In the genomic region with DNA sequence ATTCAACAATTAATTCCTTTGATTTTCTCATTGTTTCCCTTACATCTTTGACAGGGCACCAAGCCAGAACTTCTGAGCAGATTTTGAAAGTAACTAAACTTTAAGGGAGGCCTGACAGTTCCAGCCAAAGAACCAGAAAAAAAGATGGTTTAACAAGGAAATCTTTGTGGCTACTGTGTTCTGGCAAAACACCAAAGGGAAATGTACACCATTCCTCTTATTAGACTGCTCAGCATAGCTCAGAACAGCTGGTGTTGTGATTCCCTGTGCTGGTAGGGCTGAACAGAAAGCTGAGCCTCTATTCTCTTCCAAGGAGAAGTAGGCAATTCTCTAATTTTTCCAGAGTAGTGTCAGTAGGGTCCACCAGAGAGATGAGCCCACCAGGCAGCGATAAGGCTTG, we compare ENCODE assay signal across 27 mouse cellular contexts.
DNase-seq lines count a peak whose midpoint lies in the region; ATAC-seq and TF ChIP-seq lines count a peak whose summit lies in the region.
"Had no signal": no experiment of that assay in that cellular context is flagged by ENCODE, and none has a peak within 500 bp of the region (broad histone marks: within the 10 kb centered on the region; RNA-seq: fewer than 3 reads in every experiment).

No protein-coding gene starts in this region.

- TF ChIP-seq EP300 in heart, adult 2 months (IDR thresholded peaks at IDR 0.05; ENCODE audit: insufficient read depth, low read depth, low read length): no peak

- ATAC-seq in forebrain, embryonic 13.5 days: 0 out of 2 replicates have a peak, but pooled peaks have one; percentile 24
- ATAC-seq in forebrain, embryonic 11.5 days (replicated peaks; ENCODE audit: low FRiP score): no peak
- peak; percentile 51; the same call in 1 of the 2 replicates for ATAC-seq in limb, embryonic 13.5 days (ENCODE audit: low FRiP score, low read depth)
- peak; percentile 80 for ATAC-seq in embryonic facial prominence, embryonic 14.5 days (ENCODE audit: low read depth)
- ATAC-seq: CD4-positive, CD25-positive, alpha-beta regulatory T cell, adult 4 months; forebrain, postnatal 0 days; inflammation-experienced regulatory T-cells, adult 6 months; lung, postnatal 0 days; Patski had no signal

- WGBS in forebrain, embryonic 13.5 days: 79% methylated on average over 1 of the region's 1 CpGs
- 95% methylated on average over 1 of the region's 1 CpGs for WGBS in forebrain, embryonic 11.5 days
- WGBS in limb, embryonic 13.5 days: 81% methylated on average over 1 of the region's 1 CpGs
- 100% methylated on average over 1 of the region's 1 CpGs for WGBS in limb, embryonic 10.5 days
- 80% methylated on average over 1 of the region's 1 CpGs for WGBS in embryonic facial prominence, embryonic 14.5 days
- WGBS in heart, adult 2 months: 93% methylated on average over 1 of the region's 1 CpGs

- H3K9me3 ChIP-seq in forebrain, embryonic 13.5 days (replicated peaks): no peaks in the 10 kb centered on the region
- no peaks in the 10 kb centered on the region for H3K9me3 ChIP-seq in forebrain, embryonic 11.5 days (ENCODE audit: control insufficient read depth, low read length)
- no peaks in the 10 kb centered on the region for H3K9me3 ChIP-seq in limb, embryonic 13.5 days
- H3K9me3 ChIP-seq in limb, embryonic 10.5 days (replicated peaks): no peaks in the 10 kb centered on the region
- no peaks in the 10 kb centered on the region for H3K9me3 ChIP-seq in embryonic facial prominence, embryonic 14.5 days (ENCODE audit: control insufficient read depth, low read length)
- H3K9me3 ChIP-seq: heart, embryonic 13.5 days; hindbrain, embryonic 13.5 days; limb, embryonic 12.5 days; liver, embryonic 13.5 days; midbrain, embryonic 12.5 days had no signal

- H3K79me2 ChIP-seq in heart, adult 2 months (replicated peaks; ENCODE audit: control insufficient read depth, insufficient read depth, low read length): no peaks in the 10 kb centered on the region

- no peak for TF ChIP-seq CTCF in heart, adult 2 months (IDR thresholded peaks at IDR 0.05)

- H3K4me2 ChIP-seq in forebrain, embryonic 13.5 days: no peak overlapping the region
- H3K4me2 ChIP-seq in forebrain, embryonic 11.5 days (ENCODE audit: low read depth, low read length, severe bottlenecking): no peak overlapping the region
- no peak overlapping the region for H3K4me2 ChIP-seq in limb, embryonic 13.5 days (replicated peaks)
- no peak overlapping the region for H3K4me2 ChIP-seq in embryonic facial prominence, embryonic 14.5 days (ENCODE audit: low read depth, low read length)
- H3K4me2 ChIP-seq: heart, embryonic 13.5 days; hindbrain, embryonic 13.5 days; limb, embryonic 12.5 days; liver, embryonic 13.5 days; midbrain, embryonic 12.5 days had no signal

- TF ChIP-seq POLR2A in heart, adult 2 months (IDR thresholded peaks at IDR 0.05; ENCODE audit: insufficient read depth, low read depth, low read length): no peak

- intact Hi-C loops in heart, adult 2 months (cut with DNase I): no loop called here

- no peaks in the 10 kb centered on the region for H3K4me1 ChIP-seq in forebrain, embryonic 13.5 days
- no peaks in the 10 kb centered on the region for H3K4me1 ChIP-seq in forebrain, embryonic 11.5 days (replicated peaks; ENCODE audit: control insufficient read depth, insufficient read depth, low read length)
- no peaks in the 10 kb centered on the region for H3K4me1 ChIP-seq in limb, embryonic 13.5 days
- no peaks in the 10 kb centered on the region for H3K4me1 ChIP-seq in limb, embryonic 10.5 days
- no peaks in the 10 kb centered on the region for H3K4me1 ChIP-seq in embryonic facial prominence, embryonic 14.5 days (ENCODE audit: control insufficient read depth, insufficient read depth, low read length)
- H3K4me1 ChIP-seq in heart, adult 2 months (ENCODE audit: control insufficient read depth, insufficient read depth, low read length): no peaks in the 10 kb centered on the region
- H3K4me1 ChIP-seq: heart, embryonic 13.5 days; hindbrain, embryonic 13.5 days; limb, embryonic 12.5 days; liver, embryonic 13.5 days; midbrain, embryonic 12.5 days had no signal

- H3K27me3 ChIP-seq in forebrain, embryonic 13.5 days: no peaks in the 10 kb centered on the region
- H3K27me3 ChIP-seq in forebrain, embryonic 11.5 days (ENCODE audit: control insufficient read depth, insufficient read depth, low read length): no peaks in the 10 kb centered on the region
- no peaks in the 10 kb centered on the region for H3K27me3 ChIP-seq in limb, embryonic 13.5 days
- H3K27me3 ChIP-seq in limb, embryonic 10.5 days (ENCODE audit: low read depth, poor library complexity, severe bottlenecking): no peaks in the 10 kb centered on the region
- H3K27me3 ChIP-seq in embryonic facial prominence, embryonic 14.5 days (replicated peaks; ENCODE audit: control insufficient read depth, insufficient read depth, low read length): no peaks in the 10 kb centered on the region
- H3K27me3 ChIP-seq in heart, adult 2 months (ENCODE audit: control insufficient read depth, insufficient read depth, low read length): no peaks in the 10 kb centered on the region
- H3K27me3 ChIP-seq: heart, embryonic 13.5 days; hindbrain, embryonic 13.5 days; limb, embryonic 12.5 days; liver, embryonic 13.5 days; midbrain, embryonic 12.5 days had no signal

- no peak overlapping the region for H3K27ac ChIP-seq in forebrain, embryonic 13.5 days
- no peak overlapping the region for H3K27ac ChIP-seq in forebrain, embryonic 11.5 days (ENCODE audit: low read depth, low read length)
- no peak overlapping the region for H3K27ac ChIP-seq in limb, embryonic 13.5 days
- H3K27ac ChIP-seq in limb, embryonic 10.5 days: no peak overlapping the region
- H3K27ac ChIP-seq in embryonic facial prominence, embryonic 14.5 days (replicated peaks; ENCODE audit: low read depth, low read length): no peak overlapping the region
- H3K27ac ChIP-seq in heart, adult 2 months: no peak overlapping the region
- H3K27ac ChIP-seq: heart, embryonic 13.5 days; hindbrain, embryonic 13.5 days; limb, embryonic 12.5 days; liver, embryonic 13.5 days; midbrain, embryonic 12.5 days; stomach, postnatal 0 days had no signal

- no peak overlapping the region for H3K9ac ChIP-seq in forebrain, embryonic 13.5 days
- H3K9ac ChIP-seq in forebrain, embryonic 11.5 days (ENCODE audit: low read length): no peak overlapping the region
- H3K9ac ChIP-seq in limb, embryonic 13.5 days: no peak overlapping the region
- H3K9ac ChIP-seq in embryonic facial prominence, embryonic 14.5 days (ENCODE audit: low read depth, low read length): no peak overlapping the region
- no peak overlapping the region for H3K9ac ChIP-seq in heart, adult 2 months (ENCODE audit: low read depth, low read length)
- H3K9ac ChIP-seq: forebrain, postnatal 0 days; heart, embryonic 13.5 days; hindbrain, embryonic 13.5 days; limb, embryonic 12.5 days; liver, embryonic 13.5 days; midbrain, embryonic 12.5 days had no signal

- H3K4me3 ChIP-seq in forebrain, embryonic 13.5 days: no peak overlapping the region
- H3K4me3 ChIP-seq in forebrain, embryonic 11.5 days (ENCODE audit: low read depth, low read length): no peak overlapping the region
- H3K4me3 ChIP-seq in limb, embryonic 13.5 days: no peak overlapping the region
- no peak overlapping the region for H3K4me3 ChIP-seq in limb, embryonic 10.5 days
- no peak overlapping the region for H3K4me3 ChIP-seq in embryonic facial prominence, embryonic 14.5 days (ENCODE audit: low read depth, low read length)
- H3K4me3 ChIP-seq in heart, adult 2 months: no peak overlapping the region
- H3K4me3 ChIP-seq: heart, embryonic 13.5 days; hindbrain, embryonic 13.5 days; limb, embryonic 12.5 days; liver, embryonic 13.5 days; midbrain, embryonic 12.5 days had no signal

- no peak for DNase-seq in forebrain, embryonic 11.5 days (ENCODE audit: low spot score)
- no peak for DNase-seq in limb, embryonic 10.5 days (ENCODE audit: low spot score)
- peak; percentile 62 for DNase-seq in 3T3-L1 (ENCODE audit: low read depth, low spot score)
- peak; percentile 87 for DNase-seq in embryonic facial prominence, embryonic 14.5 days (ENCODE audit: low spot score)
- no peak for DNase-seq in heart, adult 2 months
- DNase-seq in thymus, postnatal 36 days: no peak
- DNase-seq: cerebellum, adult 8-10 months; cerebellum, postnatal 36 days; embryo, embryonic 11 days; forebrain, postnatal 0 days; gastrocnemius, postnatal 14 days; heart, adult 11 months; kidney, adult 18-20 months; liver, embryonic 13.5 days; right cerebral cortex, postnatal 14 days; thymus, postnatal 14 days had no signal

- no peaks in the 10 kb centered on the region for H3K36me3 ChIP-seq in forebrain, embryonic 13.5 days (ENCODE audit: poor library complexity, severe bottlenecking)
- no peaks in the 10 kb centered on the region for H3K36me3 ChIP-seq in forebrain, embryonic 11.5 days (ENCODE audit: control insufficient read depth, insufficient read depth, low read length)
- H3K36me3 ChIP-seq in limb, embryonic 13.5 days: no peaks in the 10 kb centered on the region
- no peaks in the 10 kb centered on the region for H3K36me3 ChIP-seq in limb, embryonic 10.5 days
- no peaks in the 10 kb centered on the region for H3K36me3 ChIP-seq in embryonic facial prominence, embryonic 14.5 days (ENCODE audit: control insufficient read depth, insufficient read depth, low read length)
- H3K36me3 ChIP-seq in heart, adult 2 months (ENCODE audit: control insufficient read depth, insufficient read depth, low read length): no peaks in the 10 kb centered on the region
- H3K36me3 ChIP-seq: heart, embryonic 13.5 days; hindbrain, embryonic 13.5 days; limb, embryonic 12.5 days; liver, embryonic 13.5 days; midbrain, embryonic 12.5 days had no signal

Comparison
In these comparisons a context has a peak if more than half of its experiments do, and no peak if none do; other contexts are left out.
1. DNase-seq: peak in 3T3-L1 (single experiment) and embryonic facial prominence, embryonic 14.5 days (single experiment); none in forebrain, embryonic 11.5 days (single experiment), limb, embryonic 10.5 days (single experiment), heart, adult 2 months (0 of 2) and thymus, postnatal 36 days (0 of 2).